Mouse (Mus musculus): Measurements from ENCODE around the gene Prrx1.

- TF ChIP-seq CTCF (IDR thresholded peaks at IDR 0.05; ENCODE audit: control insufficient read depth, insufficient read depth, insufficient replicate concordance, low read depth, low read length) (no peak), POLR2A (IDR thresholded peaks at IDR 0.05; ENCODE audit: control insufficient read depth, low read depth, low read length) (no peak)
Observed at GRCm38 (mm10) chr1:163302292-163302691, 11.2 kb downstream of the Prrx1 start.
